Mouse (Mus musculus): ENCODE measurements around the gene Tenm4. TPM values are rescaled to one million over a fixed set of nuclear protein-coding genes. Genes with fewer than 3 reads are reported as not detected.

Gene Tenm4
- polyA plus RNA-seq, 2 experiments from 2014 or later, result 0.45 TPM; not detected in 1

GRCm38 (mm10) chr7:96532804-96533400 is 361.9 kb downstream of the Tenm4 start:
- no peak for ATAC-seq

GRCm38 (mm10) chr7:96536313-96536880 is 365.4 kb downstream of the Tenm4 start:
- ATAC-seq, result no peak

GRCm38 (mm10) chr7:96539248-96540034 is 368.4 kb downstream of the Tenm4 start:
- ATAC-seq, result no peak

GRCm38 (mm10) chr7:96540458-96541096 is 369.5 kb downstream of the Tenm4 start:
- ATAC-seq, result no peak

- ATAC-seq, result no peak
Observed at GRCm38 (mm10) chr7:96545979-96546378, 374.9 kb downstream of the Tenm4 start.

- ATAC-seq, result no peak
Observed at GRCm38 (mm10) chr7:96551809-96552208, 380.8 kb downstream of the Tenm4 start.

- ATAC-seq, result no peak
Observed at GRCm38 (mm10) chr7:96552292-96552860, 381.3 kb downstream of the Tenm4 start.

GRCm38 (mm10) chr7:96554277-96554690 is 383.2 kb downstream of the Tenm4 start:
- ATAC-seq, result no peak

- ATAC-seq, result no peak
Observed at GRCm38 (mm10) chr7:96555294-96555693, 384.2 kb downstream of the Tenm4 start.

- ATAC-seq, result no peak
Observed at GRCm38 (mm10) chr7:96556756-96557155, 385.7 kb downstream of the Tenm4 start.

- ATAC-seq, result no peak
Observed at GRCm38 (mm10) chr7:96562890-96563289, 391.8 kb downstream of the Tenm4 start.

GRCm38 (mm10) chr7:96563329-96564065 is 392.5 kb downstream of the Tenm4 start:
- ATAC-seq, result no peak

- no peak for ATAC-seq
Observed at GRCm38 (mm10) chr7:96565806-96566205, 394.8 kb downstream of the Tenm4 start.

GRCm38 (mm10) chr7:96566260-96566659 is 395.2 kb downstream of the Tenm4 start:
- ATAC-seq, result no peak

GRCm38 (mm10) chr7:96568034-96568433 is 397.0 kb downstream of the Tenm4 start:
- ATAC-seq, result no peak

- ATAC-seq, result no peak
Observed at GRCm38 (mm10) chr7:96570965-96571364, 399.9 kb downstream of the Tenm4 start.

GRCm38 (mm10) chr7:96572995-96573394 is 401.9 kb downstream of the Tenm4 start:
- ATAC-seq, result no peak

- ATAC-seq, result no peak
Observed at GRCm38 (mm10) chr7:96575202-96575650, 404.2 kb downstream of the Tenm4 start.

GRCm38 (mm10) chr7:96582752-96583151 is 411.7 kb downstream of the Tenm4 start:
- no peak for ATAC-seq

GRCm38 (mm10) chr7:96587403-96587802 is 416.4 kb downstream of the Tenm4 start:
- ATAC-seq, result no peak

GRCm38 (mm10) chr7:96588567-96588966 is 417.5 kb downstream of the Tenm4 start:
- no peak for ATAC-seq

Measured in activated CD4-positive, CD25-positive, alpha-beta regulatory T cell, adult 4 months (primary cell).